Mouse (Mus musculus) bone marrow macrophage, adult 2 months (primary cell): ENCODE data around the gene Prkn.
A peak's percentile ranks its signal among the peaks of the same experiment; 100 is the strongest.

ENCODE experiments used
- CTCF ChIP-seq: IDR thresholded peaks from 2 replicates; pipeline ENCODE4 v1.5.1; 2012; ENCODE audit warnings: low read depth, mild to moderate bottlenecking, low read length, moderate library complexity
- POLR2A ChIP-seq: IDR thresholded peaks from 2 replicates; pipeline ENCODE4 v1.6.1; 2012; ENCODE audit warnings: mild to moderate bottlenecking, low read depth, low read length, borderline replicate concordance

DNA sequence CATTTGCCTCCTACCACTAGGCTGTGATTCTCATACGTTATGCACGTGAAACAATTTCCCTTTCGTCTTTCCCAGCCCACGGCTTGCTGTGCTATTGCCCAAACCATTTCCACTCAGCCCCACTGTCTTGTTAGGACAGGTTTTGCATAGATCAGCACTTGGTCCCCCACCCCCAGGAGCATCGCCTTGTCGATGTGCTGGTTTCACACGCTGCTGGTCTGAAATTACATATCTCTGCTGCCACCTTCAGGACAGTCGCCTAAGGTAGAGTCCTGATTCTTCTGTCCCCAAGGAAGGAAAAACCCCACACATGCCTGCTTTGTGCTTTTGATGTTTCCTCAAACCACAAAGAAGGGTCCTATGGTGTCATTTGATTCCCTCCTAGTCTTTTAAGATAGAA lies 1153.1 kb downstream of the Prkn start:
- TF ChIP-seq CTCF (peak; percentile 17; the same call in 1 of the 2 replicates), POLR2A (no peak)
